Mouse (Mus musculus) stomach, embryonic 15.5 days (tissue): ENCODE data around the gene Cd86. TPM values are rescaled to one million over a fixed set of nuclear protein-coding genes. Genes with fewer than 3 reads are reported as not detected.
A peak's percentile ranks its signal among the peaks of the same experiment; 100 is the strongest.

Experiments
- ATAC-seq: fragments of 200-750 bp; cut with Nextera tagmentation; 2 replicates; pipeline ENCODE4 v1.8.0; 2017; ENCODE audit warnings: low read depth, moderate number of reproducible peaks, moderate TSS enrichment; ENCODE audit not compliant: insufficient read depth, low FRiP score
- H3K27ac ChIP-seq: fragments of 300-500 bp; sonication (generic); 2 replicates; pipeline ENCODE4 v1.5.1; 2015; ENCODE audit warnings: mild to moderate bottlenecking, inconsistent platforms
- H3K27me3 ChIP-seq: fragments of 300-500 bp; sonication (generic); replicated peaks from 2 replicates; pipeline ENCODE4 v1.6.1; 2015; ENCODE audit warnings: inconsistent platforms
- H3K36me3 ChIP-seq: fragments of 300-500 bp; sonication (generic); 2 replicates; pipeline ENCODE4 v1.6.1; 2015; ENCODE audit warnings: inconsistent platforms
- H3K4me1 ChIP-seq: fragments of 300-500 bp; sonication (generic); 2 replicates; pipeline ENCODE4 v1.6.1; 2015; ENCODE audit warnings: inconsistent platforms
- H3K4me2 ChIP-seq: fragments of 300-500 bp; sonication (generic); 2 replicates; pipeline ENCODE4 v1.6.1; 2015; ENCODE audit warnings: mild to moderate bottlenecking, inconsistent platforms
- H3K4me3 ChIP-seq: fragments of 300-500 bp; sonication (generic); replicated peaks from 2 replicates; pipeline ENCODE4 v1.5.1; 2015; ENCODE audit warnings: inconsistent platforms
- H3K9ac ChIP-seq: fragments of 300-500 bp; sonication (generic); 2 replicates; pipeline ENCODE4 v1.6.1; 2015; ENCODE audit warnings: inconsistent platforms
- H3K9me3 ChIP-seq: fragments of 300-500 bp; sonication (generic); 2 replicates; pipeline ENCODE4 v1.6.1; 2016; ENCODE audit warnings: inconsistent platforms
- WGBS: fragments of 180-500 bp; shearing (Covaris S2); methylation state at CpG from one replicate; pipeline ENCODE4 v1.1.7; 2015; 5-methylcytosine and 5-hydroxymethylcytosine counted together
- polyA plus RNA-seq: library from polyadenylated mRNA; unstranded; fragments of >200 nt; fragmentation: Nextera tagmentation; extraction: Ambion mirVana; gene quantifications from 2 replicates; pipeline ENCODE4 v1.2.1, GENCODE M21; 2015

Cd86 gene
- polyA plus RNA-seq, 1 experiment from 2014 or later = 3.0 TPM

GRCm38 (mm10) chr16:36571942-36572341 is 93.9 kb downstream of the Cd86 start:
- 56% methylated on average over 8 of the region's 8 CpGs for WGBS
- no peak overlapping the region for H3K4me2 ChIP-seq
- ATAC-seq = no peak
- H3K4me3 ChIP-seq = no peak overlapping the region
- no peaks in the 10 kb centered on the region for H3K4me1 ChIP-seq
- no peak overlapping the region for H3K9ac ChIP-seq
- H3K27me3 ChIP-seq = no peaks in the 10 kb centered on the region
- no peaks in the 10 kb centered on the region for H3K36me3 ChIP-seq
- no peaks in the 10 kb centered on the region for H3K9me3 ChIP-seq
- no peak overlapping the region for H3K27ac ChIP-seq

DNA sequence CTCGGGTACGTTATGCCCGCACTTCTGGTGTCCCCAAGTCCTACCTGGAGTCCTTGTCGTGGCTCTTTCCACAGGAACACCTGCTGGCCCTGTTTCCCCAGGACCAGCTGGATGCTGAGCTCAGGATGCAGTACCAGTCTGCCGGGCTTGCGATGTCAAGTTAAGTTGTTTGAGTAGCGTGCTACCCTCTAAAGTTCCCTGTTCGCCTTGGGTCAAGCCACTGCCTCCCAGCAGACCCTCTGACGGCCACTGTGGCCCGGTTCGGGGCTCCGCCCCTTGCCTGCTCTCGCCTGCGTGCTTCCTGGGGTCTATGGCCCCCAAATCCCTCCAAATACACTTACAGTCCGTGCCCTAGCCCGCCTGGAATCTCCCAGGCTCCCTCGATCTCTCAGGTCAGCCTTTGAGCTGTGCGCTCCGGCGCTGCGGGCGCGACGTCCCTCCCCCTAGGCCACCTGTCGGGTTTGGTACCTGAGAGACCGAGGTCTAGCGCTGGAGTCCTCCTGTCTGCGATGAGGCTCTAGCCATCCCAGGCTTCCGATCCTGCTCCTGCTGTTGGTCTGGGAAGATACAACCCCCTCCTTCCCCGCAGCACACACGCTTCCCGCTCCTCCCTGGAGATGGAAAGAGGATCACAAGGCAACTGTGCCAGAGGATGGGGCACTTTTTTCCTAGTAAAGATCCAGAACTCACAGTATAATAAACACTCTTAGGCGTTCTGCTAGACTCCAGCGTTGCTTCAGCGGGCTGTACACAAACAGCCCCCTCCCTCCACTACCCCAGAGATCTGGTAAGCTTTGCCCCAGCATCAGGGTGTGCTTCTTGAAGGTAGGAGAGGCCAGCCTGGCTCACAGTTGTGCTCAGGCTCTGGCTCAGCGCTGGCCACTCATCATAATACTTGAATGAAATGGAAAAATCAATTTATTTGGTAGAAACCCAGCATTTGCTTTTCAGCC is 104.2 kb downstream of the Cd86 start, which contains the start of gene Casr:
Gene Casr, minus strand, starts transcription at position 756 of the 953 bp plus-strand sequence.
- H3K4me1 ChIP-seq = peaks cover 9% of the 10 kb centered on the region
- H3K27ac ChIP-seq = no peak within 1 kb of the TSS
- H3K36me3 ChIP-seq = no peaks in the 10 kb centered on the region
- peak within 1 kb of the TSS; percentile 64 for H3K4me2 ChIP-seq
- H3K27me3 ChIP-seq = peaks cover 12% of the 10 kb centered on the region
- no peak for ATAC-seq
- no peaks in the 10 kb centered on the region for H3K9me3 ChIP-seq
- H3K4me3 ChIP-seq = peak within 1 kb of the TSS; percentile 27
- WGBS = 3% methylated on average over 36 of the region's 36 CpGs
- H3K9ac ChIP-seq = no peak within 1 kb of the TSS

DNA sequence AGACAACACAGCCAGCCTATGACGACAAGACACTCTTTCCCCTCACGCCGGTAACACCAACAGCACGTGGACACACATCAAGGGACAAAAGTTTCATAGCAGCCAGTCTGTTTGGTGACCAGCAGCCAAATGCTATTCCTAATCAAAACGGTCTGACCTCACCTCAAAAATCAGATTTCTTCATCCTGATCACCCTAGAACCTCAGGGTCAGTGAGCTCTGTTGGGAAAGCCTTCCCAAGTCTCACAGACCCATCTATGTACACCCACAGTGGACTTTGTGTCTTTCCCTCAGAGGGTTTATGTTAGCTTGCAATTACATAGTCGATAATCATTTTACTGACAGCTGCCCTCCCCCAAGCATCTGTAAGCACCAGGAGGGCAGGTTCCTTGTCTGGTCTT is 106.3 kb downstream of the Cd86 start:
- Histone ChIP-seq H3K9me3 (no peaks in the 10 kb centered on the region), H3K27me3 (peaks cover 12% of the 10 kb centered on the region), H3K4me1 (peaks cover 9% of the 10 kb centered on the region), H3K27ac (no peak overlapping the region), H3K4me3 (no peak overlapping the region), H3K9ac (no peak overlapping the region), H3K36me3 (no peaks in the 10 kb centered on the region), H3K4me2 (no peak overlapping the region)
- no peak for ATAC-seq
- 75% methylated on average over 6 of the region's 6 CpGs for WGBS

DNA sequence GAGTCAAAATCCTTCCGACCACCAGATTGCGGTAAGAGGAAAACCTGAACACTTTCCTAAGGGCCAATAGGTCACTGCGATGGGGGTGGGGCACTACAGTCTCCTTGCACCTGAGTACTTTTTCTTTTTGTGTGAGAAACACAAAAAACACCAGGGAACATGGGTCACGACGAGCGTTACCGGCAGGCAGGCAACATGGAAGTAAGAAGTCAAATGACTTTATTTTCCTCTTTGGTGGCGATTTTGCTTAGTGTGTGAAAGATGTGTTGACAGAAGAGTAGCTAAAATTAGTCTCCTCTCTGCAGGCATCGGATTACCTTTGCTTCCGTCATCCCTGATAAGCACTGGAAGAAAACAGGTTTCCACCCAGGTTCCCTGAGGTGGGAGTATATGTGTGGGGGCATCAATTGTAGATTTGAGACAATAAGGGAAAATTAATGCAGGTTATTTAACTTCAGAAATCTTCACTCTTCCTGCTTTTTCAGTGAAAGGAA is 110.2 kb downstream of the Cd86 start:
- Histone ChIP-seq H3K36me3 (no peaks in the 10 kb centered on the region), H3K27me3 (no peaks in the 10 kb centered on the region), H3K9me3 (no peaks in the 10 kb centered on the region), H3K9ac (no peak overlapping the region), H3K4me1 (no peaks in the 10 kb centered on the region), H3K4me2 (no peak overlapping the region), H3K27ac (no peak overlapping the region), H3K4me3 (no peak overlapping the region)
- ATAC-seq = no peak
- WGBS = 59% methylated on average over 10 of the region's 10 CpGs

Other genes with a start within 250 kb of the Cd86 start
- 17.2 and 23.5 TPM in 2 replicates for gene Stfa3, start 210.7 kb downstream of the Cd86 start, polyA plus RNA-seq
- gene Casr, start 103.9 kb downstream of the Cd86 start, polyA plus RNA-seq = 0.09 and 0.12 TPM in 2 replicates
- 7.5 and 7.8 TPM in 2 replicates for gene Ildr1, start 27.9 kb upstream of the Cd86 start, polyA plus RNA-seq
- gene Slc15a2, start 118.9 kb upstream of the Cd86 start, polyA plus RNA-seq = 3.4 and 3.6 TPM in 2 replicates
- gene Iqcb1, start 162.3 kb upstream of the Cd86 start, polyA plus RNA-seq = 28.3 and 29.5 TPM in 2 replicates
- gene Eaf2, start 208.9 kb upstream of the Cd86 start, polyA plus RNA-seq = 2.7 and 3.7 TPM in 2 replicates
- 97.3 and 103 TPM in 2 replicates for gene Golgb1, start 209.1 kb upstream of the Cd86 start, polyA plus RNA-seq